Mouse (Mus musculus): ENCODE results near the gene Skp1a. TPM values are rescaled to one million over a fixed set of nuclear protein-coding genes. Genes with fewer than 3 reads are reported as not detected.
A peak's percentile ranks its signal among the peaks of the same experiment; 100 is the strongest.
"Not testable (repeated sequence)": the region's sequence is repeated elsewhere in the genome, so short reads cannot be mapped to it uniquely, and the experiment has no call there.

The Skp1a gene
- polyA plus RNA-seq (2012; rRNA removed): 231 and 285 TPM in 2 replicates

DNA sequence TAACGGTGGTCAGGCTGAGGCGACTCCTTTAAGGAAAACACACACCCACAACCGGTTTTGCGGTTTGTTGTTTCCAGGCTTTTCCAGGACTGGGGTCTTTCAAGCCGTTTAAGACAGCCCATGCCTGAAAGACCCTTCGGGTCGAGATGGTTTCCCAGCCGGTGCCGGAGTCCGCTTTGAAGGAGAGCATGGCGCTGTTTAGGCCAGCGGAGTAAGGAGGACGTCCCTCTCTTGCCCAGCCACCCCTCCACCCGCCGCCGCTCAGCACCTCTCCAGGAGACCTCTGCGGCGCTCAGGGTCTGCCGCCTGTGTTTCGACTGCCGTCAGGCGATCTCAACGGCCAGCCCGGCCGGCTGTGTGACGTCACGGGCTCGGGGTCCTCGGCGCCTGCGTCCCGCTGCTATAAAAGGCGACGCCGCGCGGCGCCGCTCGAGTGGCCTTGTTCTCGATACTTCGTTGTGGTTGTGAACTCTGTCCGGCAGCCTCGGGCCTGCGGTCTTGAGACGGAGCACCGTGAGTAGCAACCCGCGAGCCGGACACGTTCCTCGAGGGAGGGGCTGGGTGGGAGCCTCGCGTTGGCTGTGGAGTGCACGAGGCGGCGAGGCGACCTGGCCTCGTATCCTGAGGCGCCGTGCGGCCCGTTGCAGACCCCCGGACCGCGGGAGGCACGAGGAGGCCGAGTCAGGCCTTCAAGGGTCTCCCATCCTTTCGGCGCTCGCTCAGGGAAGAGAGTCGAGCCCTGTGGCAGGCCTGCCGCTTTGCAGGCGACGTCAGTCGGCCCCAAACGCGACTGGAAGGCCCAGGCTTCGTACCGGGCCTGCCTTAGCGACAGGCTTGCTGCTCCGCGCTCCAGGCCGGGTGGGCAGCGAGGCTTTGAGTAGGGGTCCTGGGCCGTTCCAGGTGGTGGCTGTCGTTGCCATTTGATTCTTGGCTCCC lies at the start of gene Skp1a:
Gene Skp1a, plus strand, starts transcription at position 390 of the 936 bp plus-strand sequence.
- peak; percentile 95 for DNase-seq (ENCODE audit: low read depth)
- peak; percentile 97 for TF ChIP-seq POLR2A (IDR thresholded peaks at IDR 0.05; ENCODE audit: borderline replicate concordance, extremely low read depth, insufficient read depth, insufficient read length, poor library complexity, severe bottlenecking)
- TF ChIP-seq CTCF (IDR thresholded peaks at IDR 0.05; ENCODE audit: borderline replicate concordance, extremely low read depth, insufficient read depth, insufficient read length): no peak

DNA sequence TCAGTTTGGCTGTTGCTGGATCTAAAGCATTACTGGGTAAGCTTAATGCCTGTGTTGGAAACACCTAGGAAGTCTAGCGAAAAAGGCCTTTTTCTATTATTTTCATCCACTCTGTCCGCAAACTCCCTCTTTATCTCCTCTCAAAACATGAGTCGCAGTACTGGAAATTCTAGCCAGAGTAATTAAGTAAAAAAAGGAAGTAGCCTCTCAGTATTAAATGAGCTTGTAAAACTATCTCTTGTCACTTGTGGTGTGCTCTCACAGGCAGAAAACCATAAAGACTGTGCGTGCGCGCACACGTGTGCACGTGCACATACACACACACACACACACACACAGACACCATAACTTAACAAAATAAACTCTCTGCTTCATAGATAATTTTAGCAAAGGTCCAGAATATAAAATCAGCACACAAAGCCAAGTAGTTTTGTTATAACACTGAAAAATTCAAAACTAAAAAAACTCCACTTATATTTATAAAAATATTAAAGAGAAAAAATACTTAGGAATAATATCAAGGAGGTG lies 35.2 kb upstream of the Skp1a start:
- not testable (repeated sequence) for DNase-seq (ENCODE audit: low read depth)

DNA sequence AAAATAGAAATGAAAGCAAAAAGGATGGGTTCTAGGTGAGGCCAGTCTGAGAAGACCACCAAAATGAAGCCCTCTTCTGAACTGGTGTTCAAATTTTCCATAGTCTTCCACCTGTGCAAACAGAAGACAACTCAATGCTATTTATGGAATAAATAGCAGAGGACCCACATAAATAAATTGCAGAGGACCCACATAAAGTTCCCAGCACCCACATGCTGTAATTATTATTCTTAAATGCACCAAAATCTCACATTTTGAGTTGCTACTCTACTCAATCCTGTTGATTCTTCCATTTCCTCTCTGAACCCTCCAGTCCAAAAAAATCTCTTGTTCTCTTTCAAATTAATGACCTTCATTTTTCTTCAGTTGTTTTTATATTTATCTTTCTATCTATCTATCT lies 17.9 kb upstream of the Skp1a start, which contains the start of gene Olfr1371:
Gene Olfr1371, minus strand, starts transcription at position 101 of the 400 bp plus-strand sequence.
- DNase-seq (ENCODE audit: low read depth): no peak
- TF ChIP-seq CTCF (IDR thresholded peaks at IDR 0.05; ENCODE audit: borderline replicate concordance, extremely low read depth, insufficient read depth, insufficient read length) (no peak), POLR2A (IDR thresholded peaks at IDR 0.05; ENCODE audit: borderline replicate concordance, extremely low read depth, insufficient read depth, insufficient read length, poor library complexity, severe bottlenecking) (no peak)

DNA sequence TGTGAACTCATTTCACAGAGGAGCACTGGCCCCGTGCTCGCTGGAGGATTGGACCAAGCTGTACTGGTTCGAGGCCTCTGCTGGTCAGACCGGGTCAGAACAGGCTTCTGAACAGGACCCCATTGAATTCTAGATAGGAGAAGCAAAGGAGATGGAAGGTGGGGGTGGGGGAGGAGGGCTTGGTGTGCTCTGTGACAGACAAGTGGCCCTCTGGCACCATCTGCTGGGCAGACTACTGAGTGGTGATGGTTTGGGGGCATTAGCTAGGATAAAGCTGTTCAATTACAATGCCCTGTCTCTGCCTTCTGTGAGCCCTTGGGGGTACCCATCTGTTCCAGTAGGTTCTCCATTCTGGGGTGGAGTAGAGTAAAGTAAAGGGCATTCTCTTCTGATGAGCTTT lies 11.5 kb upstream of the Skp1a start:
- peak; percentile 82 for DNase-seq (ENCODE audit: low read depth)
- TF ChIP-seq CTCF (IDR thresholded peaks at IDR 0.05; ENCODE audit: borderline replicate concordance, extremely low read depth, insufficient read depth, insufficient read length): peak; percentile 90
- TF ChIP-seq POLR2A (IDR thresholded peaks at IDR 0.05; ENCODE audit: borderline replicate concordance, extremely low read depth, insufficient read depth, insufficient read length, poor library complexity, severe bottlenecking): no peak

DNA sequence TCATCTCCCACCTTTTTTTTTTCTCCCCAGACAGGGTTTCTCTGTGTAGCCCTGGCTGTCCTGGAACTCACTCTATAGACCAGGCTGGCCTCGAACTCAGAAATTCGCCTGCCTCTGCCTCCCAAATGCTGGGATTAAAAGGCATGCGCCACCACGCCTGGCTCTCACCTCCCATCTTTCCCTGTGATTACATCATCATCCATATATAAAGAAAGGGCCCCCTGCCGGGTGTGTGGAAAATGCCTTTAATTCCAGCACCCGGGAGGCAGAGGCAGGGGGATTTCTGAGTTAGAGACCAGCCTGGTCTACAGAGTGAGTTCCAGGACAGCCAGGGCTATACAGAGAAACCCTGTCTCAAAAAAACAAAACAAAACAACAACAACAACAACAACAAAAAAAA lies 9.9 kb upstream of the Skp1a start:
- not testable (repeated sequence) for DNase-seq (ENCODE audit: low read depth)

DNA sequence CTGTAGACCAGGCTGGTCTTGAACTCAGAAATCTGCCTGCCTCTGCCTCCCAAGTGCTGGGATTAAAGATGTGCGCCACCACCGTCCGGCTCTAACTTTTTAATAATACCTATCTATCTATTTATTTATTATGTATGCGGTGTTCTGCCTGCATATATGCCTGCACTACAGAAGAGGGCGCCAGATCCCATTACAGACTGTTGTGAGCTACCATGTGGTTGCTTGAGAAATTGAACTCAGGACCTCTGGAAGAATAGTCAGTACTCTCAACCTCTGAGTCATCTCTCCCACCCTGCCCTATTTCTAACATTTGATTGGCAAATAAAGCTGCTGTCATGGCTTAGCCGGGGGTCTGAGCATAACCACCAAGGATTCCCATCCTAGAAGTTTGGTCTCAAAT lies 8.9 kb upstream of the Skp1a start:
- DNase-seq (ENCODE audit: low read depth): no peak
- TF ChIP-seq CTCF (IDR thresholded peaks at IDR 0.05; ENCODE audit: borderline replicate concordance, extremely low read depth, insufficient read depth, insufficient read length): peak; percentile 8; the same call in 1 of the 2 replicates
- TF ChIP-seq POLR2A (IDR thresholded peaks at IDR 0.05; ENCODE audit: borderline replicate concordance, extremely low read depth, insufficient read depth, insufficient read length, poor library complexity, severe bottlenecking): no peak

DNA sequence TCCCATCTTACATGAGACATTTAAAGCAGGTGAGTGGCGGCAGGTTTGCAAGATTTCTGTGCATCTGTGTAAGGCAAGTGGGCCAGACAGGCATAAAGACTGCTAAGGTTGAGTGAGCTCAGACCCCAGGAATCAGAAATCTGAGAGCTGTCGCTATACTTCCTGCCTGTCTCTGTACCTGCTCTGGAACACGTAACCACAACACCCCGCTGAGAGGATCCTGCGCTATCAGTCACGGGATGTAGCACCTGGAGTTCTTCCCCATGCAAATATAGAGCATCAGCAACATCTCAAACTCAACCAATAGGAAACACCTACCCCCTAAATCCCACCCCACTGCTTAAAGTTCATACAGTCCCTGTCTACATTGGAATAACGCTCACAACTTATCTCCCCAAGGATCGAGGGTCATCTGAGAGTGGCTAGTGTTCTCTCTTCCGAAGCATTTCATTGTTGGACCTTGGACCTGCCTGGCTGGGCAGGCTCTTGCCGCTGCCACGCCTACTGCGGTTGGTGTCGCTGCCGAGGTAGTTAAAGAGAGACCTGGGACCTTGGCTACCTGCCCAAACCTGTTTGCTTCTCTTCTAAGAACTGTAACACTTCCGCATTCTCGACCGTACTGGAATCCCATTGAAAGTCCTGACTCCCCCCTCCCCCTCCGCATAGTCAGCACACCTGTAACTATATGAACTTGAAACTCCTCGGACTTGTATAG lies 7.7 kb upstream of the Skp1a start:
- no peak for TF ChIP-seq POLR2A (IDR thresholded peaks at IDR 0.05; ENCODE audit: borderline replicate concordance, extremely low read depth, insufficient read depth, insufficient read length, poor library complexity, severe bottlenecking)
- no peak for TF ChIP-seq CTCF (IDR thresholded peaks at IDR 0.05; ENCODE audit: borderline replicate concordance, extremely low read depth, insufficient read depth, insufficient read length)
- DNase-seq (ENCODE audit: low read depth): no peak

DNA sequence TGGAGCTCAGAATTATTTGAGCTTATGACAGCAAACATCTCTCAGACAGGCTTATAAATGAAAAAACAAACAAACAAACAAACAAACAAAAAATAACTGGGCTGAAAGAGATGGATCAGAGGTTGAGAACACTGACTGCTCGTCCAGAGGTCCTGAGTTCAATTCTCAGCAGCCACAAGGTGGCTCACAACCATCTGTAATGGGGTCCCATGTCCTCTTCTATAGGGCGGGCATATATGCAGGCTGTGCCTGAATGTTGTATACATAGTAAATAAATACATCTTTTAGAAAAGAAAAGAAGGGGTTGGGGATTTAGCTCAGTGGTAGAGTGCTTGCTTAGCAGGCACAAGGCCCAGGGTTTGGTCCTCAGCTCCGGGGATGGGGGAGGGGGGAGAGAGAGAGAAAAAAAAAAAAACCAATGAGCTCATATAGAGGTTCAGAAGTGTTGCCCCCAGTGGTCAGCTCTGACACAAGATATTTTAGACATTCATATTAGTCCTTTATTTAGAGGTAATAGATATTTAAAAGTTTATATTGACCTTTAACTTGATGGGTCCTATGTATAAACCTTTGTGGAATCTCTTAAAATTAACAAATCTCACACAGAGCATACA lies 5.7 kb upstream of the Skp1a start:
- TF ChIP-seq CTCF (IDR thresholded peaks at IDR 0.05; ENCODE audit: borderline replicate concordance, extremely low read depth, insufficient read depth, insufficient read length) (no peak), POLR2A (IDR thresholded peaks at IDR 0.05; ENCODE audit: borderline replicate concordance, extremely low read depth, insufficient read depth, insufficient read length, poor library complexity, severe bottlenecking) (no peak)
- DNase-seq (ENCODE audit: low read depth): no peak

DNA sequence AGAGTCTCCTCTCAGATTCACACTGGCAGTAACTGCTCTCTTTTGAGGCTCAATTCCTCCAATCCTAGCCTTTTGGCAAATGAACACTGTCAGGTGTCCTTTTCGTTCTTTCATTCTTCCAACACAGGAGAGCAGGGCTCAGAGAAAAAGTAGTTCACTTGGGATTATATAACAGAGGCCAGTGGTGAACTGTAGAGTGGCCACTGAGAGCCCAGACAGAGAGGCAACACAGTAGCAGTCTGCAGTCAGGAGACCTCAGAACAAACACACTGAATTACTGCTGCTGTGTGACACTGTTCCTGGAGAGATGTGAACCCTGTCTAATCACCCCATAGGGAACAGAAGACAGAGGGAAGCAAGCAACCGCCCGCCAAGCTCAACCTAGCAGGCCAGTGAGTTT lies 4.7 kb upstream of the Skp1a start:
- TF ChIP-seq CTCF (IDR thresholded peaks at IDR 0.05; ENCODE audit: borderline replicate concordance, extremely low read depth, insufficient read depth, insufficient read length) (no peak), POLR2A (IDR thresholded peaks at IDR 0.05; ENCODE audit: borderline replicate concordance, extremely low read depth, insufficient read depth, insufficient read length, poor library complexity, severe bottlenecking) (no peak)
- no peak for DNase-seq (ENCODE audit: low read depth)

DNA sequence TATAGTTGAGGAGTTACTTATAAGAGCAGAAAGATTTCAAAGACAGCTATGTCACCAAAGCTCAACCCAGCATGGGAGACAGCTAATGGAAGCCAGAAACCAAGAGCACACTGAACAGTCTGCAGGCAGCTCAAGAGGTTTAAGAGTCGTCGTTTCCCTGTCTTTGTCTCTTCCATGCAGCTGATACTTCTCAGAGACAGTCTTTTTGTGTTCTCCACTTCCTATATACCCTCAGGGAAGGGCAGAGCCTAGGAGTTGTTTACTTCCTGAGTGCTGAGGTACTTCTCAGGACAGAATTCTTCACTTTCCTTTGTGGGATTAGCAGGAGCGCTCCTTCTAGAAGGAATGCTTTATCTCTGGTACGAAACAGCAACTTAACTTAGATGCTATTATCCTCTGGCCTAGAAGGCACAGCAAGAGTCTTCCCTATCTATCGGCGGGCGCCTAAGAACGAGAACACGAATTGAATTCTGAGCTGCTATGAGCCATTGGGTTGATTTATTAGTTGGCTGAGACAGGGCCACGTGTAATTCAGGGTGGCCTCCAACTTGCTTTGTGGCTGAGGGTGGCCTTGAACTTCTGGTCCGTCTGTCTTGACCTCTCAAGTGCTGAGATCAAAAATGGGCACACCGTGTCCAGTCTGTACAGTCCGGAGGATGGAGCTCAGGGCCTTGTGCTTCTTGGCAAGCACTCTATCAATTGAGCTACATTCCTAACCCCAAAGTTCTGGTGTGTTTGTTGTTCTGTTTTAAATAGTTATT lies 4.1 kb upstream of the Skp1a start:
- DNase-seq (ENCODE audit: low read depth): no peak
- TF ChIP-seq POLR2A (IDR thresholded peaks at IDR 0.05; ENCODE audit: borderline replicate concordance, extremely low read depth, insufficient read depth, insufficient read length, poor library complexity, severe bottlenecking): no peak
- no peak for TF ChIP-seq CTCF (IDR thresholded peaks at IDR 0.05; ENCODE audit: borderline replicate concordance, extremely low read depth, insufficient read depth, insufficient read length)
